Mouse (Mus musculus): Measurements from ENCODE around the gene Tln1. TPM values are rescaled to one million over a fixed set of nuclear protein-coding genes. Genes with fewer than 3 reads are reported as not detected.

Gene Tln1
- total and polyA plus RNA-seq, 3 experiments, result 22.9 to 146 (median 112) TPM

GRCm38 (mm10) chr4:43582241-43582640 is 19.8 kb upstream of the Tln1 start:
- no peak for TF ChIP-seq ZC3H11A (IDR thresholded peaks at IDR 0.05; ENCODE audit: low read depth, low read length)
- no peak for TF ChIP-seq ZNF384 (IDR thresholded peaks at IDR 0.05; ENCODE audit: low read depth, low read length)
- no peak for TF ChIP-seq NRF1 (IDR thresholded peaks at IDR 0.05; ENCODE audit: insufficient read depth, low read depth, low read length, poor library complexity, severe bottlenecking)
- TF ChIP-seq GABPA (IDR thresholded peaks at IDR 0.05; ENCODE audit: low read depth, low read length), result no peak
- TF ChIP-seq RCOR1 (IDR thresholded peaks at IDR 0.05; ENCODE audit: low read depth, low read length), result no peak
- TF ChIP-seq MAFK (IDR thresholded peaks at IDR 0.05; ENCODE audit: borderline replicate concordance, low read depth, low read length), result no peak
- no peak for TF ChIP-seq E2F4 (IDR thresholded peaks at IDR 0.05; ENCODE audit: borderline replicate concordance, low read depth, low read length)
- TF ChIP-seq ZMIZ1 (IDR thresholded peaks at IDR 0.05; ENCODE audit: low read depth, low read length), result no peak
- no peak for TF ChIP-seq SIN3A (IDR thresholded peaks at IDR 0.05; ENCODE audit: low read length)
- no peak for TF ChIP-seq TBP (IDR thresholded peaks at IDR 0.05; ENCODE audit: low read depth, low read length)
- TF ChIP-seq JUND (IDR thresholded peaks at IDR 0.05; ENCODE audit: low read depth, low read length), result no peak
- TF ChIP-seq MEF2A (IDR thresholded peaks at IDR 0.05; ENCODE audit: extremely low read depth, insufficient replicate concordance, low read depth, low read length, poor library complexity, severe bottlenecking), result no peak
- no peak for TF ChIP-seq MAZ (IDR thresholded peaks at IDR 0.05; ENCODE audit: low read depth, low read length)
- no peak for TF ChIP-seq HCFC1 (IDR thresholded peaks at IDR 0.05; ENCODE audit: low read depth, low read length)
- no peak for TF ChIP-seq RAD21 (IDR thresholded peaks at IDR 0.05; ENCODE audit: low read depth, low read length)
- no peak for TF ChIP-seq USF1 (IDR thresholded peaks at IDR 0.05; ENCODE audit: low read depth, low read length)
- no peak for TF ChIP-seq POLR2AphosphoS2 (IDR thresholded peaks at IDR 0.05; ENCODE audit: low read length)
- TF ChIP-seq EP300 (IDR thresholded peaks at IDR 0.05; ENCODE audit: low read depth in 1 of 2, low read length in 2 of 2), result no peak
- Histone ChIP-seq H3K36me3 (ENCODE audit: control insufficient read depth in 1 of 2, insufficient read depth in 2 of 2, low read length in 2 of 2) (peaks cover 0 to 3% of the 10 kb centered on the region in 2 experiments; a peak in 1 of 4 replicates), H3K4me3 (ENCODE audit: control insufficient read depth in 1 of 2, insufficient read depth in 1 of 2, low read depth in 2 of 2, low read length in 2 of 2) (no peak overlapping the region), H3K27me3 (ENCODE audit: control insufficient read depth in 1 of 2, insufficient read depth in 2 of 2, low read length in 2 of 2) (no peaks in the 10 kb centered on the region), H3K9ac (ENCODE audit: control insufficient read depth, low read depth, low read length, poor library complexity, severe bottlenecking) (no peak overlapping the region), H3K4me1 (ENCODE audit: control insufficient read depth in 1 of 2, insufficient read depth in 2 of 2, low read length in 2 of 2) (peaks cover 4 to 8% of the 10 kb centered on the region in 2 experiments; a peak in 3 of 4 replicates), H3K79me2 (ENCODE audit: control insufficient read depth, insufficient read depth, low read length, poor library complexity) (peaks cover 12% of the 10 kb centered on the region), H3K9me3 (replicated peaks; ENCODE audit: insufficient read depth, low read length) (no peaks in the 10 kb centered on the region), H3K27ac (ENCODE audit: control insufficient read depth, low read depth, low read length) (no peak overlapping the region)
- no peak for DNase-seq (ENCODE audit: low read depth, low spot score)

- H3K9ac ChIP-seq (ENCODE audit: control insufficient read depth, low read depth, low read length, poor library complexity, severe bottlenecking), result no peak overlapping the region
- TF ChIP-seq CTCF (IDR thresholded peaks at IDR 0.05 in 2 of 3, conservative IDR thresholded peaks at IDR 0.05 in 1 of 3; ENCODE audit: control insufficient read depth in 1 of 3, insufficient read depth in 1 of 3, low read depth in 2 of 3, low read length in 3 of 3, poor library complexity in 1 of 3, severe bottlenecking in 1 of 3) (no peak), JUND (IDR thresholded peaks at IDR 0.05; ENCODE audit: low read depth, low read length) (no peak), ZMIZ1 (IDR thresholded peaks at IDR 0.05; ENCODE audit: low read depth, low read length) (no peak), RAD21 (IDR thresholded peaks at IDR 0.05; ENCODE audit: low read depth, low read length) (no peak), RCOR1 (IDR thresholded peaks at IDR 0.05; ENCODE audit: low read depth, low read length) (no peak), POLR2AphosphoS2 (IDR thresholded peaks at IDR 0.05; ENCODE audit: low read length) (no peak), GABPA (IDR thresholded peaks at IDR 0.05; ENCODE audit: low read depth, low read length) (no peak), SMC3 (IDR thresholded peaks at IDR 0.05; ENCODE audit: low read depth, low read length) (no peak), USF2 (IDR thresholded peaks at IDR 0.05; ENCODE audit: borderline replicate concordance in 1 of 2, insufficient read depth in 1 of 2, low read depth in 1 of 2, low read length in 2 of 2) (no peak), ZKSCAN1 (IDR thresholded peaks at IDR 0.05; ENCODE audit: low read depth, low read length) (no peak), ZNF384 (IDR thresholded peaks at IDR 0.05; ENCODE audit: low read depth, low read length) (no peak), MYC (IDR thresholded peaks at IDR 0.05; ENCODE audit: low read depth, low read length) (no peak), NRF1 (IDR thresholded peaks at IDR 0.05; ENCODE audit: insufficient read depth, low read depth, low read length, poor library complexity, severe bottlenecking) (no peak), MAX (IDR thresholded peaks at IDR 0.05; ENCODE audit: low read length) (no peak), MXI1 (IDR thresholded peaks at IDR 0.05; ENCODE audit: low read depth, low read length) (no peak), KAT2A (conservative IDR thresholded peaks at IDR 0.05; ENCODE audit: low read depth, low read length) (no peak), CHD2 (IDR thresholded peaks at IDR 0.05; ENCODE audit: low read length) (no peak), CHD1 (IDR thresholded peaks at IDR 0.05; ENCODE audit: low read depth, low read length) (no peak), POLR2AphosphoS5 (IDR thresholded peaks at IDR 0.05; ENCODE audit: borderline replicate concordance, low read depth, low read length) (no peak)
- no peak overlapping the region for H3K27ac ChIP-seq (ENCODE audit: control insufficient read depth, low read depth, low read length)
- H3K36me3 ChIP-seq (ENCODE audit: control insufficient read depth in 1 of 2, insufficient read depth in 2 of 2, low read length in 2 of 2), result peaks cover 0 to 3% of the 10 kb centered on the region in 2 experiments; a peak in 2 of 4 replicates
- no peaks in the 10 kb centered on the region for H3K27me3 ChIP-seq (ENCODE audit: control insufficient read depth in 1 of 2, insufficient read depth in 2 of 2, low read length in 2 of 2)
- DNase-seq (ENCODE audit: low read depth, low spot score), result no peak
- no peaks in the 10 kb centered on the region for H3K9me3 ChIP-seq (replicated peaks; ENCODE audit: insufficient read depth, low read length)
- peaks cover 7 to 16% of the 10 kb centered on the region in 2 experiments for H3K4me1 ChIP-seq (ENCODE audit: control insufficient read depth in 1 of 2, insufficient read depth in 2 of 2, low read length in 2 of 2)
- no peak overlapping the region for H3K4me3 ChIP-seq (ENCODE audit: control insufficient read depth in 1 of 2, insufficient read depth in 1 of 2, low read depth in 2 of 2, low read length in 2 of 2)
- peaks cover 21% of the 10 kb centered on the region for H3K79me2 ChIP-seq (ENCODE audit: control insufficient read depth, insufficient read depth, low read length, poor library complexity)
These were observed 18.9 kb upstream of the Tln1 start for GRCm38 (mm10) chr4:43581381-43581780.

Data from MEL (cell line).